Mouse (Mus musculus) lung, adult 2 months (tissue): ENCODE measurements around the gene Cep112.

Experiments used
- CTCF ChIP-seq: fragments of 200-500 bp; IDR thresholded peaks from 2 replicates; pipeline ENCODE4 v1.5.1; 2011; ENCODE audit warnings: mild to moderate bottlenecking, low read length, control low read depth; ENCODE audit not compliant: insufficient read depth
- POLR2A ChIP-seq: fragments of 200-500 bp; IDR thresholded peaks from 2 replicates; pipeline ENCODE4 v1.6.1; 2011; ENCODE audit warnings: low read depth, mild to moderate bottlenecking, control low read depth, low read length, borderline replicate concordance; ENCODE audit errors: extremely low read depth

- TF ChIP-seq CTCF (no peak), POLR2A (no peak)
Measured at GRCm38 (mm10) chr11:108475738-108476137, 50.7 kb downstream of the Cep112 start.
